Mouse (Mus musculus) CH12.LX (cell line): ENCODE data around the gene Trappc4. TPM values are rescaled to one million over a fixed set of nuclear protein-coding genes. Genes with fewer than 3 reads are reported as not detected.
"Not testable (repeated sequence)": the region's sequence is repeated elsewhere in the genome, so short reads cannot be mapped to it uniquely, and the experiment has no call there.

ENCODE experiments used
- DNase-seq: peaks from one replicate; pipeline ENCODE4 v3.0.0-alpha.2; 2013; ENCODE audit errors: extremely low read depth
- H3K27ac ChIP-seq: 2 replicates; pipeline ENCODE4 v1.5.1; 2012; ENCODE audit warnings: low read depth, mild to moderate bottlenecking, control low read depth, moderate library complexity; ENCODE audit not compliant: insufficient read depth
- H3K27me3 ChIP-seq: replicated peaks from 2 replicates; pipeline ENCODE3; 2012; ENCODE audit warnings: inconsistent platforms
- H3K36me3 ChIP-seq, 2 experiments: replicated peaks in 1 of 2; 2 replicates each; pipeline versions ENCODE3 to v1.6.1; 2012; ENCODE audit warnings: inconsistent platforms in 1 of 2, low read length in 1 of 2, mild to moderate bottlenecking in 1 of 2, mixed read lengths in 1 of 2, moderate library complexity in 1 of 2; ENCODE audit not compliant: control insufficient read depth in 1 of 2, insufficient read depth in 1 of 2
- H3K4me1 ChIP-seq, 2 experiments: 2 replicates each; pipeline ENCODE4 v1.6.1; 2012; ENCODE audit warnings: inconsistent platforms in 1 of 2, moderate library complexity in 1 of 2; ENCODE audit not compliant: insufficient read depth in 2 of 2, control insufficient read depth in 1 of 2
- H3K4me2 ChIP-seq: 2 replicates; pipeline ENCODE4 v1.6.1; 2012; ENCODE audit warnings: low read depth, mild to moderate bottlenecking, control low read depth; ENCODE audit not compliant: poor library complexity, insufficient read depth, severe bottlenecking
- H3K4me3 ChIP-seq, 3 experiments: fragments of 150-350 bp in 1 of 3; sonication (generic) in 1 of 3; replicated peaks in 1 of 3; 2 replicates each; pipeline versions ENCODE3 to v1.5.1; 2011 to 2012; ENCODE audit warnings: low read depth in 2 of 3, low read length in 2 of 3, mild to moderate bottlenecking in 2 of 3, moderate library complexity in 2 of 3, control low read depth in 1 of 3, improper control_type of control experiment in 1 of 3, inconsistent platforms in 1 of 3, mixed read lengths in 1 of 3; ENCODE audit not compliant: poor library complexity in 1 of 3
- H3K79me2 ChIP-seq: replicated peaks from 2 replicates; pipeline ENCODE4 v1.6.1; 2012; ENCODE audit warnings: mild to moderate bottlenecking, moderate library complexity; ENCODE audit not compliant: control insufficient read depth, poor library complexity, insufficient read depth, severe bottlenecking; ENCODE audit errors: extremely low read depth
- H3K9ac ChIP-seq: 2 replicates; pipeline ENCODE4 v1.6.1; 2012; ENCODE audit warnings: low read depth, mild to moderate bottlenecking, control low read depth, moderate library complexity; ENCODE audit not compliant: insufficient read depth
- H3K9me3 ChIP-seq: replicated peaks from 2 replicates; pipeline ENCODE3; 2012; ENCODE audit warnings: low read length, inconsistent platforms, mixed read lengths
- CHD1 ChIP-seq: IDR thresholded peaks from 2 replicates; pipeline ENCODE4 v1.6.1; 2012; ENCODE audit warnings: low read depth, low read length, improper control_type of control experiment, inconsistent platforms
- CHD2 ChIP-seq: IDR thresholded peaks from 2 replicates; pipeline ENCODE4 v1.6.1; 2011; ENCODE audit warnings: low read length, improper control_type of control experiment
- CTCF ChIP-seq, 2 experiments: IDR thresholded peaks in 1 of 2; conservative IDR thresholded peaks in 1 of 2; 2 replicates each; pipeline ENCODE4 v1.5.1; 2011 to 2012; ENCODE audit warnings: low read depth in 2 of 2, low read length in 2 of 2, improper control_type of control experiment in 1 of 2, inconsistent platforms in 1 of 2, mild to moderate bottlenecking in 1 of 2, moderate library complexity in 1 of 2
- E2F4 ChIP-seq: IDR thresholded peaks from 2 replicates; pipeline ENCODE4 v1.6.1; 2011; ENCODE audit warnings: low read depth, low read length, improper control_type of control experiment; ENCODE audit not compliant: insufficient replicate concordance
- ELF1 ChIP-seq: IDR thresholded peaks from 2 replicates; pipeline ENCODE4 v1.6.1; 2014; ENCODE audit warnings: low read depth, mild to moderate bottlenecking, inconsistent platforms, low read length, improper control_type of control experiment
- ETS1 ChIP-seq: conservative IDR thresholded peaks from 2 replicates; pipeline ENCODE4 v1.6.1; 2012; ENCODE audit warnings: low read depth, mild to moderate bottlenecking, inconsistent platforms, low read length, improper control_type of control experiment, moderate library complexity
- GABPA ChIP-seq: IDR thresholded peaks from 2 replicates; pipeline ENCODE4 v1.6.1; 2012; ENCODE audit warnings: low read depth, low read length, improper control_type of control experiment, inconsistent platforms; ENCODE audit not compliant: insufficient replicate concordance
- HCFC1 ChIP-seq: IDR thresholded peaks from 2 replicates; pipeline ENCODE4 v1.6.1; 2012; ENCODE audit warnings: low read depth, mild to moderate bottlenecking, inconsistent platforms, low read length, improper control_type of control experiment
- IRF4 ChIP-seq: IDR thresholded peaks from 2 replicates; pipeline ENCODE4 v1.6.1; 2014; ENCODE audit warnings: low read depth, mild to moderate bottlenecking, inconsistent platforms, low read length, improper control_type of control experiment
- JUND ChIP-seq: conservative IDR thresholded peaks from 2 replicates; pipeline ENCODE4 v1.6.1; 2011; ENCODE audit warnings: low read depth, low read length, improper control_type of control experiment
- MAFK ChIP-seq: IDR thresholded peaks from 2 replicates; pipeline ENCODE4 v1.6.1; 2011; ENCODE audit warnings: low read length, improper control_type of control experiment; ENCODE audit not compliant: insufficient replicate concordance
- NRF1 ChIP-seq: IDR thresholded peaks from 2 replicates; pipeline ENCODE4 v1.6.1; 2014; ENCODE audit warnings: low read depth, mild to moderate bottlenecking, inconsistent platforms, low read length, improper control_type of control experiment, moderate library complexity
- POLR2A ChIP-seq: IDR thresholded peaks from 2 replicates; pipeline ENCODE4 v1.6.1; 2011; ENCODE audit warnings: low read depth, mild to moderate bottlenecking, improper control_type of control experiment, low read length
- POLR2AphosphoS2 ChIP-seq: IDR thresholded peaks from 2 replicates; pipeline ENCODE4 v1.6.1; 2011; ENCODE audit warnings: low read depth, low read length, improper control_type of control experiment
- RAD21 ChIP-seq: IDR thresholded peaks from 2 replicates; pipeline ENCODE4 v1.6.1; 2011; ENCODE audit warnings: low read depth, mild to moderate bottlenecking, low read length, improper control_type of control experiment, moderate library complexity
- SIN3A ChIP-seq: IDR thresholded peaks from 2 replicates; pipeline ENCODE4 v1.6.1; 2012; ENCODE audit warnings: low read length, improper control_type of control experiment, inconsistent platforms
- SMC3 ChIP-seq: IDR thresholded peaks from 2 replicates; pipeline ENCODE4 v1.6.1; 2011; ENCODE audit warnings: low read depth, low read length, improper control_type of control experiment
- TBP ChIP-seq: conservative IDR thresholded peaks from 2 replicates; pipeline ENCODE4 v1.6.1; 2011; ENCODE audit warnings: low read depth, low read length, improper control_type of control experiment
- UBTF ChIP-seq: IDR thresholded peaks from 2 replicates; pipeline ENCODE4 v1.6.1; 2012; ENCODE audit warnings: low read depth, mild to moderate bottlenecking, inconsistent platforms, low read length, improper control_type of control experiment, moderate library complexity
- USF2 ChIP-seq: conservative IDR thresholded peaks from 2 replicates; pipeline ENCODE4 v1.6.1; 2011; ENCODE audit warnings: low read depth, low read length, improper control_type of control experiment
- ZC3H11A ChIP-seq: IDR thresholded peaks from 2 replicates; pipeline ENCODE4 v1.6.1; 2012; ENCODE audit warnings: low read depth, mild to moderate bottlenecking, inconsistent platforms, low read length, improper control_type of control experiment
- dilution Hi-C: fragments of 300-500 bp; cut with MboI; formaldehyde crosslinking; loops from 2 replicates; pipeline ENCODE4 v1.14.3; 2020; ENCODE audit warnings: low sequenced_read_pairs; ENCODE audit not compliant: extremely low pct_unique_long_range_greater_than_20kb, extremely low pct_ligation_motif_present
- in situ Hi-C: fragments of 300-500 bp; cut with MboI; formaldehyde crosslinking; loops from 3 replicates; pipeline ENCODE4 v1.14.3; 2019; ENCODE audit warnings: low sequenced_read_pairs, low pct_ligation_motif_present, low pct_unique_long_range_greater_than_20kb, mixed read lengths
- polyA plus RNA-seq: library from polyadenylated mRNA; unstranded; fragments of >175 nt; gene quantifications from 2 replicates; pipeline ENCODE4 v1.2.1, GENCODE M21; 2012; ENCODE audit warnings: low read depth; ENCODE audit not compliant: insufficient read length
- total RNA-seq, 2 experiments: library from RNA; depleted of rRNA; stranded (reverse); fragments of 300-350 nt in 1 of 2; fragments of >200 nt in 1 of 2; gene quantifications; 2 replicates each; pipeline ENCODE4 v1.2.3; 2012 to 2014

Trappc4 gene
- total and polyA plus RNA-seq, 3 experiments, result 69.2 to 125 (median 81.3) TPM

DNA sequence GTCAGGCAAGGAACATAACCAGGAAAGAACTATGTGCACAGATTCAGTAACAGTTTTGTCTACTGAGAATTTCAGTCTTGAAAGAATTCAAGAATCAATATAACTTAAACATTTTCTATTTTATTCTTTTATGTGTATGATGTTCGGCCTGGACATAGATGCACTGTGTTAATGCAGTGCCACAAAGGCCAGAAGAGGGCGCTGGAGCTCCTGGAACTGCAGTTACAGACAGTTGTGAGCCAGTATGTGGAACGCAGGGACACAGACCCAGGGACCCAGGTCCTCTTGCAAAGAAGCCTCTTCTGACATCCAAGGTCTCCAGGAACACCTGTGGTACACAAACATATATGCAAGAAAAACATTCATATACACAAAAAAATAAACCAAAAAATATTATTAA lies 42.9 kb downstream of the Trappc4 start:
- Histone ChIP-seq H3K4me3 (no peak overlapping the region), H3K4me1 (peaks cover 0 to 13% of the 10 kb centered on the region in 2 experiments; a peak in 2 of 4 replicates), H3K27me3 (no peaks in the 10 kb centered on the region), H3K9ac (no peak overlapping the region), H3K79me2 (peaks cover 9% of the 10 kb centered on the region), H3K9me3 (peaks cover 2% of the 10 kb centered on the region), H3K36me3 (peaks cover 3 to 6% of the 10 kb centered on the region in 2 experiments), H3K4me2 (no peak overlapping the region), H3K27ac (no peak overlapping the region)
- dilution Hi-C loops, result no loop called here
- TF ChIP-seq POLR2AphosphoS2 (no peak), CTCF (conservative IDR thresholded peaks at IDR 0.05 in 1 of 2, IDR thresholded peaks at IDR 0.05 in 1 of 2; ENCODE audit: low read depth in 2 of 2, low read length in 2 of 2) (peak in 1 of 2 experiments; percentile 46; a peak in 2 of 4 replicates), MAFK (no peak), ZC3H11A (no peak), HCFC1 (no peak), RAD21 (peak; percentile 13)
- in situ Hi-C loops, result no loop called here
- peak; percentile 33 for DNase-seq

DNA sequence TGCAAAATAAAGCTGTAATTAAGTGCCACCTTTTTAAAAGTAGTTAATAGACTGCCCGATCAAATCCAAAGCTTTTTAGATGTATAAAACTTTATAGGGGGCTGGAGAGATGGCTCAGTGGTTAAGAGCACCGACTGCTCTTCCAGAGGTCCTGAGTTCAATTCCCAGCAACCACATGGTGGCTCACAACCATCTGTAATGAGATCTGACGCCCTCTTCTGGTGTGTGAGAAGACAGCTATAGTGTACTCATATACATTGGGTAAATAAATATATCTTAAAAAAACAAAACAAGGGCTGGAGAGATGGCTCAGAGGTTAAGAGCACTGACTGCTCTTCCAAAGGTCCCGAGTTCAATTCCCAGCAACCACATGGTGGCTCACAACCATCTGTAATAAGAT lies 45.5 kb downstream of the Trappc4 start:
- DNase-seq, H3K27ac ChIP-seq, dilution Hi-C loops, H3K27me3 ChIP-seq, H3K79me2 ChIP-seq, H3K9ac ChIP-seq, in situ Hi-C loops, H3K9me3 ChIP-seq: not testable (repeated sequence)
- Histone ChIP-seq H3K36me3 (peaks cover 19 to 26% of the 10 kb centered on the region in 2 experiments), H3K4me3 (peak overlapping the region in 1 of 3 experiments; percentile 89), H3K4me1 (peaks cover 0 to 13% of the 10 kb centered on the region in 2 experiments; a peak in 2 of 4 replicates), H3K4me2 (peak overlapping the region; percentile 47; the same call in 1 of the 2 replicates)
- 0 out of 4 replicates have a peak, but pooled peaks of 1 of the 2 experiments have one; percentile 9 for TF ChIP-seq CTCF (conservative IDR thresholded peaks at IDR 0.05 in 1 of 2, IDR thresholded peaks at IDR 0.05 in 1 of 2; ENCODE audit: low read depth in 2 of 2, low read length in 2 of 2)

GRCm38 (mm10) chr9:44361190-44361917 lies 46.0 kb downstream of the Trappc4 start, which contains the start of gene Vps11:
TSS of gene Vps11 (minus strand) at chr9:44361670.
- Histone ChIP-seq H3K9ac (peak within 1 kb of the TSS; percentile 71), H3K4me1 (peaks cover 0 to 13% of the 10 kb centered on the region in 2 experiments; a peak in 2 of 4 replicates), H3K4me2 (peak within 1 kb of the TSS; percentile 52), H3K9me3 (peaks cover 2% of the 10 kb centered on the region), H3K4me3 (peak within 1 kb of the TSS; percentile 73 to 98 (median 89)), H3K27ac (peak within 1 kb of the TSS; percentile 24; the same call in 1 of the 2 replicates), H3K36me3 (peaks cover 24 to 32% of the 10 kb centered on the region in 2 experiments), H3K79me2 (peaks cover 9% of the 10 kb centered on the region), H3K27me3 (no peaks in the 10 kb centered on the region)
- in situ Hi-C loops, result no loop called here
- DNase-seq, result peak; percentile 98
- dilution Hi-C loops, result no loop called here
- TF ChIP-seq UBTF (no peak), ELF1 (peak; percentile 89), POLR2A (peak; percentile 83), SMC3 (no peak), TBP (peak; percentile 68; the same call in 1 of the 2 replicates), GABPA (no peak; the same call in 1 of the 2 replicates), CTCF (conservative IDR thresholded peaks at IDR 0.05 in 1 of 2, IDR thresholded peaks at IDR 0.05 in 1 of 2; ENCODE audit: low read depth in 2 of 2, low read length in 2 of 2) (peak in 1 of 2 experiments; percentile 38; a peak in 1 of 4 replicates), USF2 (peak; percentile 99), MAFK (no peak), E2F4 (peak; percentile 43; the same call in 1 of the 2 replicates), CHD1 (no peak), RAD21 (no peak), SIN3A (peak; percentile 99), IRF4 (peak; percentile 74), NRF1 (peak; percentile 95), ETS1 (0 out of 2 replicates have a peak, but pooled peaks have one; percentile 39), POLR2AphosphoS2 (peak; percentile 65; the same call in 1 of the 2 replicates), ZC3H11A (no peak), HCFC1 (peak; percentile 89), JUND (no peak), CHD2 (no peak)
